Mouse (Mus musculus) forebrain, embryonic 11.5 days (tissue): ENCODE measurements around the gene Lrcol1. TPM values are rescaled to one million over a fixed set of nuclear protein-coding genes. Genes with fewer than 3 reads are reported as not detected.
A peak's percentile ranks its signal among the peaks of the same experiment; 100 is the strongest.

Experiments
- ATAC-seq: fragments of 200-750 bp; cut with Nextera tagmentation; replicated peaks from 2 replicates; pipeline ENCODE4 v1.8.0; 2017; ENCODE audit warnings: moderate TSS enrichment; ENCODE audit not compliant: low FRiP score
- DNase-seq: peaks from one replicate; pipeline ENCODE4 v3.0.0-alpha.2; 2017; ENCODE audit warnings: low spot score
- H3K27ac ChIP-seq: fragments of 300-500 bp; sonication (generic); 2 replicates; pipeline ENCODE4 v1.5.1; 2014; ENCODE audit warnings: low read depth, low read length
- H3K27me3 ChIP-seq: fragments of 300-500 bp; sonication (generic); 2 replicates; pipeline ENCODE4 v1.6.1; 2014; ENCODE audit warnings: mild to moderate bottlenecking, low read length, mixed read lengths; ENCODE audit not compliant: control insufficient read depth, insufficient read depth
- H3K36me3 ChIP-seq: fragments of 300-500 bp; sonication (generic); 2 replicates; pipeline ENCODE4 v1.6.1; 2014; ENCODE audit warnings: mild to moderate bottlenecking, low read length, moderate library complexity, mixed read lengths; ENCODE audit not compliant: control insufficient read depth, insufficient read depth
- H3K4me1 ChIP-seq: fragments of 300-500 bp; sonication (generic); replicated peaks from 2 replicates; pipeline ENCODE4 v1.6.1; 2014; ENCODE audit warnings: low read length, mixed read lengths; ENCODE audit not compliant: control insufficient read depth, insufficient read depth
- H3K4me2 ChIP-seq: fragments of 300-500 bp; sonication (generic); 2 replicates; pipeline ENCODE4 v1.6.1; 2014; ENCODE audit warnings: low read depth, mild to moderate bottlenecking, low read length, moderate library complexity, mixed read lengths; ENCODE audit not compliant: severe bottlenecking
- H3K4me3 ChIP-seq: fragments of 300-500 bp; sonication (generic); 2 replicates; pipeline ENCODE4 v1.5.1; 2014; ENCODE audit warnings: low read depth, low read length
- H3K9ac ChIP-seq: fragments of 300-500 bp; sonication (generic); 2 replicates; pipeline ENCODE4 v1.6.1; 2014; ENCODE audit warnings: low read length
- H3K9me3 ChIP-seq: fragments of 300-500 bp; sonication (generic); 2 replicates; pipeline ENCODE4 v1.6.1; 2016; ENCODE audit warnings: low read length, mixed read lengths; ENCODE audit not compliant: control insufficient read depth
- WGBS: fragments of 180-500 bp; shearing (Covaris S2); extraction: QIAGEN DNeasy Blood & Tissue Kit; methylation state at CpG from one replicate; pipeline ENCODE4 v1.1.7; 2014; 5-methylcytosine and 5-hydroxymethylcytosine counted together
- polyA plus RNA-seq: library from polyadenylated mRNA; unstranded; fragments of >200 nt; fragmentation: Nextera tagmentation; extraction: Ambion mirVana; gene quantifications from 2 replicates; pipeline ENCODE4 v1.2.1, GENCODE M21; 2014

Gene Lrcol1
- polyA plus RNA-seq, result not detected in 2 replicates

DNA sequence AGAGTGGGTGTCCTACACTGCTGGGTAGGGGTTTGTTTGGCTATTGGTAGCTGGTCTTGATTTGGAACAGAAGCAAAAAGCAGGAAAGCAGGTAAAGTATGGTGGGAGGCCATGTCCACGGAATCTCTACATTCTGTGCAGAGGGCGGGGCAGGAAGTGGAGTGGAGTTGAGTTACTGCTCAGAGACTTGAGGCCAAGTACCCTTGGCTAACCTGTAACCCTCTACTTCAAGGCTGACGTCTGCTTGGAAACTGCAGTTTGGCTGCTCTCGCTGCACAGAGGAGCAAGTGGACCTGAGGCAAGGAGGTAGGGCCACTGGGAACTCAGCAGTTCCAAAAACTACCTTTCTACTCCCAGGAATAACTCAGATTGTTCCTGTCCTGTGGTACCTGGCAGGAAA lies at the start of gene Lrcol1:
Gene Lrcol1 (plus strand): TSS at position 207 of the 400 bp plus-strand sequence.
- DNase-seq, result no peak
- Histone ChIP-seq H3K4me3 (no peak within 1 kb of the TSS), H3K36me3 (no peaks in the 10 kb centered on the region), H3K4me2 (no peak within 1 kb of the TSS; the same call in 1 of the 2 replicates), H3K9me3 (no peaks in the 10 kb centered on the region), H3K27me3 (peaks cover 9% of the 10 kb centered on the region), H3K9ac (no peak within 1 kb of the TSS), H3K4me1 (peaks cover 7% of the 10 kb centered on the region; the same call in 1 of the 2 replicates), H3K27ac (no peak within 1 kb of the TSS)
- no peak for ATAC-seq
- 80% methylated on average over 4 of the region's 4 CpGs for WGBS

DNA sequence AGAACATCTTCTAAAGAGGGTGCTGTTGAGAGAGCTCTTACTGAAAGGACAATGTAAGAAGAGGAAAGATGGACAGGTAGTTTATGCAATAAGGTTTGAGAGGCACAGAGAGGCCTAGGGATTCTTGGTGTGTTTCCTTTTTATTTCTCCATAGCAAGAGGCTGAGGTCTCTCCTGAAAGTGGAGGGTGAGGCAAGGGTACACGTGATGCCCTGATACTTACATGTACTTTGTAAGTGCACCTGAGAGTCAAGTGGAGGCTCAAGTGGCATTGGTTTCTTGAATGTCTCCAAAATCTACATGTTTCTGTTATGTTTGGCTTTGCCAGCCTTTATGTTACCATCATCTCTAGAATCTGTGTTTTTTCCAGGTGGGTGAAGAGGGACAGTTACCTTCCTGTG lies 47.9 kb upstream of the Lrcol1 start:
- 95% methylated on average over 1 of the region's 1 CpGs for WGBS
- ATAC-seq (no peak), DNase-seq (no peak)
- H3K27me3 ChIP-seq, result no peaks in the 10 kb centered on the region
- H3K9ac ChIP-seq, result no peak overlapping the region
- H3K27ac ChIP-seq, result no peak overlapping the region
- H3K4me2 ChIP-seq, result no peak overlapping the region
- H3K4me3 ChIP-seq, result no peak overlapping the region
- H3K9me3 ChIP-seq, result no peaks in the 10 kb centered on the region
- H3K36me3 ChIP-seq, result peaks cover 25% of the 10 kb centered on the region; the same call in 1 of the 2 replicates
- no peaks in the 10 kb centered on the region for H3K4me1 ChIP-seq

DNA sequence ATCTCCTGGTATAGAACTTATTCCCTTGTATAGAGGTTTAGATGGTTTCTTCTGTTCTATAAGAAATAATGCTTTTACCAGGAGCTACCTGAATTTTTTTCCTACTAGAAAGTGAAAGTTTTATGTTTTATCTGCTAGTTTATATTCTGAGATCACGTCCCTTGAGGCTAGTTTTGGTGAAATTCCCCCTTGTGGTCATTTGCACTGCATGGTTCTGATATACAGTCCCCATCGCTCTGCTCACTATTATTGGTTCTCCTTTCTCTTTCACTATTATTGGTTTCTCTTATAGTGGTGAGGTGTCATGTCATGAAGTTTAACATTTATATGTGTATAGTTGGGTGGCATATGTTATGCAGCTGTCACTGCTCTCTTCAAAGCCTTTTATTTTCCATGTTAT lies 43.9 kb upstream of the Lrcol1 start:
- 91% methylated on average over 2 of the region's 2 CpGs for WGBS
- Histone ChIP-seq H3K4me3 (no peak overlapping the region), H3K36me3 (peaks cover 23% of the 10 kb centered on the region), H3K4me1 (no peaks in the 10 kb centered on the region), H3K9me3 (no peaks in the 10 kb centered on the region), H3K27me3 (no peaks in the 10 kb centered on the region), H3K9ac (no peak overlapping the region), H3K4me2 (no peak overlapping the region), H3K27ac (no peak overlapping the region)
- DNase-seq (no peak), ATAC-seq (no peak)

DNA sequence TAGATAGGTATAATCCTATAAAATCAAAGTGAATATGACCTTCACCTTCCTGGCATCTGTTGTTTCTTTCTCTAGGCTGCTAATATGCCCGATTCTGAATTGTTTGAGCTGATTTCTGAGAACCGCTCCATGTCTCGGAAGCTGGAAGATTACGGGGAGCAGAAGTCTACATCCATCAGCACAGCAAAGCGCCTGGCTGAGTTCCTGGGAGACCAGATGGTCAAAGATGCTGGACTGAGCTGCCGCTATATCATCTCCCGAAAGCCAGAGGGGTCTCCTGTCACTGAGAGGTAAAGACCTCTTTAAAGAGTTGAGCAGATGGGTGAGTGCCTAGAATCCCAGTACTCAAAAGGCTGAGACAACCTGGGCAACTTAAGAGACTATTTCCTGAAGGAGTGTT lies 35.7 kb upstream of the Lrcol1 start:
- DNase-seq, result no peak
- no peak for ATAC-seq
- H3K9ac ChIP-seq, result no peak overlapping the region
- no peak overlapping the region for H3K27ac ChIP-seq
- H3K9me3 ChIP-seq, result no peaks in the 10 kb centered on the region
- no peak overlapping the region for H3K4me2 ChIP-seq
- no peaks in the 10 kb centered on the region for H3K27me3 ChIP-seq
- no peaks in the 10 kb centered on the region for H3K4me1 ChIP-seq
- H3K4me3 ChIP-seq, result no peak overlapping the region
- 96% methylated on average over 7 of the region's 7 CpGs for WGBS
- peaks cover 16% of the 10 kb centered on the region; the same call in 1 of the 2 replicates for H3K36me3 ChIP-seq

DNA sequence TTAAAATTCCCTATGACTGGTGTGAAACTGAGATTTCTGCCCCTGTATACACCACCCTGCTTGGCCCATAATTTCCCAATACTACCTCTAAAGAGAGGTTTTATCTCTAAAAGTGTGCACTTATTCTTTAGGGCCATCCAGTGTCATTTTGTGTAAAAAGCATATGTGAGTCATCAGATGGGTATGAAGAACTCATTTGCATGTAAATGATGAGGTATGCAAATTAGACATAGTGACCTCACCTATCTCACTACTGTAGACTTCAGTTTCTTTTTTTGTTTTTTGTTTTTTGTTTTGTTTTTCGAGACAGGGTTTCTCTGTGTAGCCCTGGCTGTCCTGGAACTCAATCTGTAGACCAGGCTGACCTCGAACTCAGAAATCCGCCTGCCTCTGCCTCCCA lies 31.4 kb upstream of the Lrcol1 start:
- DNase-seq, result no peak
- no peaks in the 10 kb centered on the region for H3K27me3 ChIP-seq
- no peaks in the 10 kb centered on the region for H3K4me1 ChIP-seq
- no peak overlapping the region for H3K9ac ChIP-seq
- ATAC-seq, result no peak
- peaks cover 10% of the 10 kb centered on the region; the same call in 1 of the 2 replicates for H3K36me3 ChIP-seq
- no peak overlapping the region for H3K4me2 ChIP-seq
- H3K9me3 ChIP-seq, result no peaks in the 10 kb centered on the region
- WGBS, result 89% methylated on average over 3 of the region's 3 CpGs
- no peak overlapping the region for H3K27ac ChIP-seq
- H3K4me3 ChIP-seq, result no peak overlapping the region

DNA sequence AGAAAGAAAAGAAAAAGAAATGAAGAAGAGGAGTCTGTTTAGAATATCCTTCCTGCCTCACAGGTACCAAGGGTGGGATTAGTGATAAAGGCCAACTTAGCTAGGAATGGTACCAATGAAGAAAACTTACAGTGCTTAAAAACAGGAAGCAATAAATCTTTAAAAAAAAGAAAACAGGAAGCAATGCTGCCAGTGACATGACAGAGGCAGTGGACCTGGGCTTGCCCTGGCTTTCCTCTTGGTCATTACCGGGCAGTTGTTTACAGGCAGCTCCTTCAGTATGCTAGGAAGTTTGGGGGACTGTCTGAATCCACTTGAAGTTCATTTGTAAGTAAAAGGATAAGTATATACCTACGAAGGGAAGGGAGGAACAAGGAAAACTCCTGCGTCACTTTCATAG lies 14.0 kb upstream of the Lrcol1 start:
- no peak overlapping the region for H3K4me2 ChIP-seq
- no peaks in the 10 kb centered on the region for H3K27me3 ChIP-seq
- no peak overlapping the region for H3K4me3 ChIP-seq
- ATAC-seq (no peak), DNase-seq (no peak)
- 96% methylated on average over 3 of the region's 3 CpGs for WGBS
- H3K36me3 ChIP-seq, result peaks cover 11% of the 10 kb centered on the region; the same call in 1 of the 2 replicates
- no peak overlapping the region for H3K9ac ChIP-seq
- H3K4me1 ChIP-seq, result no peaks in the 10 kb centered on the region
- H3K27ac ChIP-seq, result no peak overlapping the region
- H3K9me3 ChIP-seq, result no peaks in the 10 kb centered on the region

DNA sequence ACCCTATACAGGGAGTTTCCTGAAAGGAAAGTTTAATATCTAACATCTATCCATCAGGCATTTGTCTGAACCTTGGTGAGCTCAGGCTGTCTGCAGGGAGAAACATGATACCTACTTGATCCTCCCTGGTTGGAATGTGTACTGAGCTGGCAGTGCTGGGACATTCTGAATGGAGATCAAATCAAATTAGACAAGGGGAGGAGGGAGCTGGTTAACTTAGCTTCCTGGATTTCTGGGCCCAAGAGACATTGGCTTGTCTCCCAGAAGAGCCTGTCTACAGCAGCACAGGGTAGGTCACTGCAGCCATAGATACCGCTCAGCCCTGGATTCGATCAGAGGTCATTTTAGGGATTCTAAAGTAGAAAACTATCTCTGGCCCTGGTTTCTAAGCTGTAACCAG lies 5.7 kb upstream of the Lrcol1 start:
- H3K36me3 ChIP-seq, result peaks cover 9% of the 10 kb centered on the region; the same call in 1 of the 2 replicates
- WGBS, result 92% methylated on average over 2 of the region's 2 CpGs
- H3K27me3 ChIP-seq, result peaks cover 9% of the 10 kb centered on the region
- ATAC-seq, result no peak
- H3K4me2 ChIP-seq, result no peak overlapping the region
- H3K27ac ChIP-seq, result no peak overlapping the region
- no peak overlapping the region for H3K4me3 ChIP-seq
- DNase-seq, result no peak
- no peak overlapping the region for H3K9ac ChIP-seq
- no peaks in the 10 kb centered on the region for H3K9me3 ChIP-seq
- H3K4me1 ChIP-seq, result peaks cover 7% of the 10 kb centered on the region; the same call in 1 of the 2 replicates

DNA sequence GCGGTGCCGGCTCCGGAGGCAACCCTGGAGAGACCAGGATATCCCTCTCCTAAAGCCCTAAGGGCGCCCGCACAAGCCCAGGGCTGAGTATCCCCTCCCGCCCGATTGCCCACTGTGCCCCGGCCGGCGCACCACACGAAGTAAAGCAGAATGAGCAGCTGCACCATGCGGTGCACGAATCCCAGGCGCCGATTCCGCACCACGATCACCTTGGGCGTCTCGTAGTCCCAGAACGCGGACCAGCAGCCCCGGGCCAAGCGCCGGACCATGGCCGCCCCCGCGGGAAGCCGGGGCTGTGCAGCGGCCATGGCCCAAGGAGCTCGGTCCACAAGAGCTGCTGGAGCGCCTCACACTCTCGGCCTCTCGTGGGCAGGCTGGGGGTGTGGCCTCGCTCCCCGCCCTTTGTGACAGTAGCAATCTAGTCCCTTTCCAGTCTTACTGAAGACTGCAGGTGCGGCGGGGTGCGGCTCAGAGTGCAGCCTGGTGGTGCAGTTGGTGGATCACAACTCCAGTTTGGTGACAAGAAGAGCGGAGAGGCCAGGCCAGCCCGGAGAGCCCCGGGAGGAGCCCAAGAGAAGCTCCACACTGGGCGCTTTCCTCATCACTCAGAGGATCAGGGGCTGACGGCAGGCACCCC lies 1.8 kb upstream of the Lrcol1 start, which contains the start of gene P2rx2:
Gene P2rx2 (minus strand): TSS at position 565 of the 637 bp plus-strand sequence.
- Histone ChIP-seq H3K9ac (peak within 1 kb of the TSS; percentile 65), H3K27ac (no peak within 1 kb of the TSS), H3K4me2 (peak within 1 kb of the TSS; percentile 96), H3K9me3 (no peaks in the 10 kb centered on the region), H3K27me3 (peaks cover 9% of the 10 kb centered on the region), H3K36me3 (no peaks in the 10 kb centered on the region), H3K4me1 (peaks cover 7% of the 10 kb centered on the region; the same call in 1 of the 2 replicates), H3K4me3 (peak within 1 kb of the TSS; percentile 44)
- peak; percentile 74 for ATAC-seq
- DNase-seq, result peak; percentile 80
- 2% methylated on average over 43 of the region's 43 CpGs for WGBS

DNA sequence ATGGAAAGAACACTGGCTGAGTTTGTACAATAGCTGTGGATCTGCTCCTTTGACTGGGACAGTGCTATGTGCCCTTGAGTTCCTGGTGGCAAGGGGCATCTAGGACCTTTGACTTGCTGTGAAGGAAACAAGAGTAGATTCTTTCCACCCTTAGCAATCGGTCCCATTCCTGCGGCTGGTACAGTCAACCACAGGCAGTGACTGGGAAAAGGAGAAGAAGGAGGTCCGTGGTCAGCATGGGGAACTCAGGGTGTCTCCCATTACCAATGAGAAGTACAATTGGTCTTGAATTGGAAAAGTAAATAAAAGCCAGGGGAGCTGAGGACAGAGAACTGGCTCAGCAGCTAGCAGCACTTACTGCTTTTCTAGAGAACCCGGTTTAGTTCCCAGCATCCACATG lies 1.0 kb downstream of the Lrcol1 start:
- Histone ChIP-seq H3K9me3 (no peaks in the 10 kb centered on the region), H3K4me3 (no peak overlapping the region), H3K27me3 (peaks cover 9% of the 10 kb centered on the region), H3K36me3 (no peaks in the 10 kb centered on the region), H3K9ac (no peak overlapping the region), H3K4me1 (peaks cover 7% of the 10 kb centered on the region; the same call in 1 of the 2 replicates), H3K27ac (no peak overlapping the region), H3K4me2 (no peak overlapping the region)
- whole genome bisulfite sequencing, result 91% methylated on average over 4 of the region's 4 CpGs
- no peak for ATAC-seq
- DNase-seq, result no peak
